Mouse (Mus musculus): ENCODE results near the gene Zcchc10. TPM values are rescaled to one million over a fixed set of nuclear protein-coding genes. Genes with fewer than 3 reads are reported as not detected.

The Zcchc10 gene
- 8.7 and 9.4 TPM in 2 replicates for polyA plus RNA-seq (2012; rRNA removed)

DNA sequence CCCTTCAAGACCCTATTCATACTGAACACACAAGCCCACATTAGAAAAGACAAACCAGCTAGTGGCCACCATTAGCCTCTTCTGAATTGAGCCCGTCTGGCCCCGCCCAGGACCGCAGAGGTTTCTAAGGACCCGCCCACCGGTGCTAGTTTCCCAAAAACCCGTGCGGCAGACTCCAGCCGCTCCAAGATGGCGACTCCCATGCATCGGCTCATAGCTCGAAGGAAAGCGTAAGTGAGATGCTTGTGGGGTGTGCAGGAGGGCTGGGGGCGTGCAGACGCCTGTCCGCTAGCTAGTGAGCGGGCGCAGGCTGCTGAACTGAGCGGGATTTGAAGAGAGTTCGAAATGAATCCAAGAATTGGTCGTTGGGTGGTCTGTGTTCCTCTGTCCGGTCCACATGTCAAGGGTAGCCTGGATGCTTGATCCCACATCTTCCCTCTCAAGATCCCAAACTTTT lies at the start of gene Zcchc10:
Zcchc10 (plus strand) TSS at position 168 of the 457 bp plus-strand sequence.

DNA sequence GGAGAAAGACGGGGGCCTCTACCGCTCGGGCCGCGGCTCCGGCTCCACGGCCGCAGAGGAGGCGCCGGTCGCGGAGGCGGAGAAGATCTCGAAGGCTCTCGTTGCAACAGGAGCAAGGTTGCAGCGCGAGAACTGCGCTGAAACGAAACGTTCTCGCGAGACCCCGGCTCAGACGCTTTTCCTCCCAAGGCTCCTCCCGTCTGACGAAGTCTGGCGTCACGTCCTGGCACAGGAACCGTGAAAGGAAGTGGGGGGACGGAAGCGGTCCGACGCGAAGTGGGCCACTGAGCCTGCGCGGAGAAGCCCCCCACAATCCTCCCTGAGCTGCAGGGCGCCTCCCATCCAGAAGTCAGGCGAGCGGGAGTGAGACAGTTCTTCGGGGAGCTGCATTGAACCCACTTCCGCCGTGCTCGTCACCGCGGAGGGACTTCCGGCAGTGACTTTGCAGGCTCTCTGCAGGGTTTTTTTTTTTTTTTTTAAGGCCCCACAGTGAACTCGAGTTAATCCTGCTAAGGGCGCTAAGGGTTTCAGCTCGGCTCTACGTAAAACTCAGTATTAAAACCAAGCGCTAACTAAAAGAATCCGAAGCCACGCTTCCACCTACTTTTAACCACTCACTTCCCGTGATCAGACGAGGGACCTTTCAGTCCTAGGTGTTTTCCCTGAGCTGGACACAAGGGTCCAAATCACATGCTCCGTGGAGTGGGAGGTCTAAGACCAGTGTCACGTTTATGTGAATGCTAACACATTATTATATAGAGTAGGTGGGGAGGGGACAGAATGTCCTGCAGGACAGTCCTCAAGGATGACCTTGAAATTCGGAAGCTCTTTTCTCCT lies 23.9 kb upstream of the Zcchc10 start, which contains the start of gene Hspa4:
Hspa4 (minus strand) TSS at position 128 of the 837 bp plus-strand sequence.

DNA sequence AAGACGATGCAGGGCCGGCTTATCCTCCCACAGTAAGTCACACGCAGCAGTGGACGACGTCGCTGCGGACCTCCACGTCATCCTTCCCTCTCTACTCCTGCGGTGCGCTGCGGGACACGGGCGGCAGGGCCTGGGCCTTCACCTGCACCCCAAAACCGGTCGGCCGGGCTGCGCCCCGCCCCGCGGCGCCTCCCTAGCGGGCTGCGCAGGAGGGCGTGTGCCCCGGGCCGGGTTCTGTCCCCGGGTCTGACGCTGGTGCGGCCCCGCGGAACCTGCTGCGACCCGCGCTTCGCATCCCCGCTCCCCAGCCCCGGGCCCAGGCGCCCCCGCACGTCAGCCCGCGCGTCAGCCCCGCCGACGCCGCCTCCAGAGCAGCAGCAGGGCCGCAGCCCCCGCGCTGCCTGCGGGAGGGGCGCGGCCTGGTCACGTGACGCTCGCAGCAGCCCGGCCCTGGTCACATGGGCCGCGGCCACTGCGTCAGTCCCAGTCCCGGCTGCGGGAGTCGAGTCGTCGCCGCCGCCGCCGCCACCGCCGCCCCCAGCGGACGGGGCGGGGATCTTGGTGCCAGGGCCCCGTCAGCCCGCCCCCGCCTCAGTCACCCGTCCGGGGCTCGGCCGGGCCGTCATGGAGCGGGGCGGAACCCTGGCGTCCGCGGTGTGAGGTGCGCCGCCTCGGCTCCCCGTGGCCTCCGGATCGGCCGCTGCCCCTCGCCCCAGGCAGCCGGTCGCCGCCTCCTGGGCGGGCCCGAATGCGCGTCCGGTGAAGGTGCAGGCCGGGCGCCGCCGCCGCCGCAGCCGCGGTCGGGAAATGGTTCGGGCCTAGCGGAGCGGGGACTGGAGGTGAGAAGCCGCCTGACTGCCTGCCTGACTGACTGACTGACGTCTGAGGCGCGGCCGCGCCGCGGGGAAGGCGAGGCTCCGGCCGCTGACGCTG lies 26.1 kb downstream of the Zcchc10 start, which contains the start of gene Aff4:
Aff4 (plus strand) TSS at position 543 of the 933 bp plus-strand sequence.

Other genes with a start within 250 kb of the Zcchc10 start
- 32.3 and 32.8 TPM in 2 replicates for gene Hspa4, start 24.2 kb upstream of the Zcchc10 start, polyA plus RNA-seq (2012; rRNA removed)
- gene Aff4, start 26.2 kb downstream of the Zcchc10 start, polyA plus RNA-seq (2012; rRNA removed): 4.2 and 4.5 TPM in 2 replicates
- 13.7 and 15.8 TPM in 2 replicates for gene Leap2, start 98.5 kb downstream of the Zcchc10 start, polyA plus RNA-seq (2012; rRNA removed)
- gene Uqcrq, start 106.2 kb downstream of the Zcchc10 start, polyA plus RNA-seq (2012; rRNA removed): 215 and 231 TPM in 2 replicates
- 0.12 and 0.43 TPM in 2 replicates for gene Gdf9, start 106.3 kb downstream of the Zcchc10 start, polyA plus RNA-seq (2012; rRNA removed)
- gene Gm10447, start 132.4 kb downstream of the Zcchc10 start, polyA plus RNA-seq (2012; rRNA removed): 0.11 and 0.18 TPM in 2 replicates
- gene Shroom1, start 132.5 kb downstream of the Zcchc10 start, polyA plus RNA-seq (2012; rRNA removed): 1.2 and 1.3 TPM in 2 replicates
- gene Gm9837, start 145.8 kb downstream of the Zcchc10 start, polyA plus RNA-seq (2012; rRNA removed): not detected in 2 replicates
- 0.12 and 0.17 TPM in 2 replicates for gene Gm9945, start 155.5 kb downstream of the Zcchc10 start, polyA plus RNA-seq (2012; rRNA removed)
- 11.3 and 16.0 TPM in 2 replicates for gene Sowaha, start 155.6 kb downstream of the Zcchc10 start, polyA plus RNA-seq (2012; rRNA removed)
- 28.8 and 34.9 TPM in 2 replicates for gene Sept8, start 194.6 kb downstream of the Zcchc10 start, polyA plus RNA-seq (2012; rRNA removed)
- 3.4 and 3.6 TPM in 2 replicates for gene Kif3a, start 242.7 kb downstream of the Zcchc10 start, polyA plus RNA-seq (2012; rRNA removed)

Data from liver, embryonic 14 days (tissue).